10 mouse cellular contexts compared by ENCODE assay signal in genomic region chr11:96345893-96346806, GRCm38 (mm10). TPM values are rescaled to one million over a fixed set of nuclear protein-coding genes. Genes with fewer than 3 reads are reported as not detected.
DNase-seq lines count a peak whose midpoint lies in the region; ATAC-seq and TF ChIP-seq lines count a peak whose summit lies in the region.
"Had no signal": no experiment of that assay in that cellular context is flagged by ENCODE, and none has a peak within 500 bp of the region (broad histone marks: within the 10 kb centered on the region; RNA-seq: fewer than 3 reads in every experiment).

No protein-coding gene starts in this region.

- no peak for TF ChIP-seq EP300 in lung, postnatal 0 days (IDR thresholded peaks at IDR 0.05)

- no peaks in the 10 kb centered on the region for H3K9me3 ChIP-seq in lung, postnatal 0 days (ENCODE audit: low read length)
- H3K9me3 ChIP-seq in heart, embryonic 16.5 days (replicated peaks; ENCODE audit: control insufficient read depth, low read length) = no peaks in the 10 kb centered on the region
- no peaks in the 10 kb centered on the region for H3K9me3 ChIP-seq in stomach, embryonic 14.5 days (ENCODE audit: control insufficient read depth, low read depth, low read length)

- ATAC-seq in lung, postnatal 0 days = 0 out of 2 replicates have a peak, but pooled peaks have one; percentile 5
- ATAC-seq in heart, embryonic 16.5 days (replicated peaks; ENCODE audit: extremely low read depth, insufficient read depth, low FRiP score) = no peak
- no peak for ATAC-seq in stomach, embryonic 14.5 days (ENCODE audit: insufficient number of reproducible peaks, insufficient read depth, low FRiP score, low read depth)

- no peaks in the 10 kb centered on the region for H3K36me3 ChIP-seq in lung, postnatal 0 days (ENCODE audit: insufficient read depth, low read length)
- H3K36me3 ChIP-seq in heart, embryonic 16.5 days (ENCODE audit: control insufficient read depth, insufficient read depth) = no peaks in the 10 kb centered on the region
- H3K36me3 ChIP-seq in stomach, embryonic 14.5 days (ENCODE audit: control insufficient read depth, insufficient read depth, low read length) = peaks cover 8% of the 10 kb centered on the region; the same call in 1 of the 2 replicates

- peak overlapping the region; percentile 63 for H3K4me2 ChIP-seq in lung, postnatal 0 days (replicated peaks; ENCODE audit: low read depth, low read length)
- peak overlapping the region; percentile 71 for H3K4me2 ChIP-seq in heart, embryonic 16.5 days (ENCODE audit: low read depth, low read length)
- H3K4me2 ChIP-seq in stomach, embryonic 14.5 days (replicated peaks; ENCODE audit: low read depth, low read length) = peak overlapping the region; percentile 78

- peak; percentile 42 for TF ChIP-seq CTCF in lung, postnatal 0 days (IDR thresholded peaks at IDR 0.05)

- peaks cover 18% of the 10 kb centered on the region; the same call in 1 of the 2 replicates for H3K27me3 ChIP-seq in lung, postnatal 0 days (replicated peaks; ENCODE audit: insufficient read depth, low read length)
- peaks cover 86% of the 10 kb centered on the region for H3K27me3 ChIP-seq in heart, embryonic 16.5 days (ENCODE audit: control insufficient read depth, insufficient read depth, low read length)
- 0 out of 2 replicates have a peak, but pooled peaks cover 3% of the 10 kb centered on the region for H3K27me3 ChIP-seq in stomach, embryonic 14.5 days (ENCODE audit: control insufficient read depth, insufficient read depth, low read length)

- H3K27ac ChIP-seq in lung, postnatal 0 days (ENCODE audit: low read length) = peak overlapping the region; percentile 84
- H3K27ac ChIP-seq in heart, embryonic 16.5 days (ENCODE audit: low read length) = peak overlapping the region; percentile 21
- H3K27ac ChIP-seq in stomach, embryonic 14.5 days (ENCODE audit: low read length) = peak overlapping the region; percentile 100

- H3K4me1 ChIP-seq in lung, postnatal 0 days (ENCODE audit: insufficient read depth, low read depth, low read length) = peaks cover 3% of the 10 kb centered on the region; the same call in 1 of the 2 replicates
- peaks cover 5% of the 10 kb centered on the region for H3K4me1 ChIP-seq in heart, embryonic 16.5 days (ENCODE audit: control insufficient read depth, insufficient read depth, low read length)
- peaks cover 53% of the 10 kb centered on the region for H3K4me1 ChIP-seq in stomach, embryonic 14.5 days (ENCODE audit: control insufficient read depth, insufficient read depth, low read length)

- peak; percentile 15 for DNase-seq in lung, postnatal 0 days (ENCODE audit: low spot score)
- no peak for DNase-seq in lung, postnatal 25 days (ENCODE audit: low spot score)
- DNase-seq in kidney, postnatal 25 days = peak; percentile 79 to 88
- no peak for DNase-seq in right cerebral cortex, postnatal 14 days
- DNase-seq in right cerebral cortex, postnatal 25 days = no peak
- no peak for DNase-seq in left cerebral cortex, adult 11 months (ENCODE audit: low spot score)

- peak overlapping the region; percentile 12; the same call in 1 of the 2 replicates for H3K9ac ChIP-seq in lung, postnatal 0 days (replicated peaks; ENCODE audit: low read depth)
- H3K9ac ChIP-seq in heart, embryonic 16.5 days (ENCODE audit: low read length) = peak overlapping the region; percentile 50
- H3K9ac ChIP-seq in stomach, embryonic 14.5 days (replicated peaks; ENCODE audit: low read depth, low read length) = peak overlapping the region; percentile 31

- WGBS in lung, postnatal 0 days = 12% methylated on average over 37 of the region's 45 CpGs
- 7% methylated on average over 45 of the region's 45 CpGs for WGBS in heart, embryonic 16.5 days
- WGBS in stomach, embryonic 14.5 days = 5% methylated on average over 45 of the region's 45 CpGs

- H3K4me3 ChIP-seq in lung, postnatal 0 days (ENCODE audit: low read depth, low read length) = peak overlapping the region; percentile 30
- H3K4me3 ChIP-seq in heart, embryonic 16.5 days (ENCODE audit: low read length) = peak overlapping the region; percentile 44
- H3K4me3 ChIP-seq in stomach, embryonic 14.5 days (ENCODE audit: low read depth, low read length) = peak overlapping the region; percentile 20
- H3K4me3 ChIP-seq: myocyte had no signal

RNA-seq across cellular contexts. Expression of gene Hoxb2, which starts 4.2 kb away (rescaled TPM):
- 16.5 and 16.9 TPM in 2 replicates for polyA plus RNA-seq in lung, postnatal 0 days (2015; fragmentation: Nextera tagmentation; extraction: Ambion mirVana)
- polyA plus RNA-seq in heart, embryonic 16.5 days (2015; fragmentation: Nextera tagmentation; extraction: Ambion mirVana) = 2.5 and 3.1 TPM in 2 replicates
- polyA plus RNA-seq in stomach, embryonic 14.5 days (2014; fragmentation: Nextera tagmentation; extraction: Ambion mirVana) = 23.1 and 25.9 TPM in 2 replicates
- polyA plus RNA-seq: frontal cortex, adult 2 months; myocyte had no signal

RNA-seq across cellular contexts. Expression of gene Hoxb1, which starts 19.4 kb away (rescaled TPM):
- polyA plus RNA-seq in lung, postnatal 0 days (2015; fragmentation: Nextera tagmentation; extraction: Ambion mirVana) = not detected in 2 replicates
- 0.07 TPM in 1 of 2 replicates, not detected in the other for polyA plus RNA-seq in heart, embryonic 16.5 days (2015; fragmentation: Nextera tagmentation; extraction: Ambion mirVana)
- 0.22 and 0.32 TPM in 2 replicates for polyA plus RNA-seq in stomach, embryonic 14.5 days (2014; fragmentation: Nextera tagmentation; extraction: Ambion mirVana)
- polyA plus RNA-seq: frontal cortex, adult 2 months; myocyte had no signal

RNA-seq across cellular contexts. Expression of gene Hoxb3, which starts 23.0 kb away (rescaled TPM):
- polyA plus RNA-seq in lung, postnatal 0 days (2015; fragmentation: Nextera tagmentation; extraction: Ambion mirVana) = 1.5 and 2.2 TPM in 2 replicates
- 0.24 and 0.79 TPM in 2 replicates for polyA plus RNA-seq in heart, embryonic 16.5 days (2015; fragmentation: Nextera tagmentation; extraction: Ambion mirVana)
- polyA plus RNA-seq in stomach, embryonic 14.5 days (2014; fragmentation: Nextera tagmentation; extraction: Ambion mirVana) = 3.6 and 4.7 TPM in 2 replicates
- polyA plus RNA-seq: frontal cortex, adult 2 months; myocyte had no signal

RNA-seq across cellular contexts. Expression of gene Hoxb4, which starts 28.1 kb away (rescaled TPM):
- 2.6 and 3.0 TPM in 2 replicates for polyA plus RNA-seq in lung, postnatal 0 days (2015; fragmentation: Nextera tagmentation; extraction: Ambion mirVana)
- 0.28 and 0.32 TPM in 2 replicates for polyA plus RNA-seq in heart, embryonic 16.5 days (2015; fragmentation: Nextera tagmentation; extraction: Ambion mirVana)
- polyA plus RNA-seq in stomach, embryonic 14.5 days (2014; fragmentation: Nextera tagmentation; extraction: Ambion mirVana) = 3.5 and 3.7 TPM in 2 replicates
- polyA plus RNA-seq: frontal cortex, adult 2 months; myocyte had no signal

RNA-seq across cellular contexts. Expression of gene Hoxb5, which starts 43.0 kb away (rescaled TPM):
- 16.8 and 17.3 TPM in 2 replicates for polyA plus RNA-seq in lung, postnatal 0 days (2015; fragmentation: Nextera tagmentation; extraction: Ambion mirVana)
- polyA plus RNA-seq in heart, embryonic 16.5 days (2015; fragmentation: Nextera tagmentation; extraction: Ambion mirVana) = 0.76 and 2.8 TPM in 2 replicates
- 21.2 and 23.3 TPM in 2 replicates for polyA plus RNA-seq in stomach, embryonic 14.5 days (2014; fragmentation: Nextera tagmentation; extraction: Ambion mirVana)
- polyA plus RNA-seq: frontal cortex, adult 2 months; myocyte had no signal

Comparison
In these comparisons a context has a peak if more than half of its experiments do, and no peak if none do; other contexts are left out.
1. DNase-seq: peak in lung, postnatal 0 days (single experiment) and kidney, postnatal 25 days (2 of 2); none in lung, postnatal 25 days (single experiment), right cerebral cortex, postnatal 14 days (single experiment), right cerebral cortex, postnatal 25 days (single experiment) and left cerebral cortex, adult 11 months (single experiment).
2. H3K27ac ChIP-seq: peak in every context shown above with its lines; median percentile 100 in stomach, embryonic 14.5 days; 84 in lung, postnatal 0 days; 21 in heart, embryonic 16.5 days.
3. Peak in every context shown above with its lines, with median percentiles within 50 percentile points of each other: H3K4me2 ChIP-seq, H3K4me3 ChIP-seq and H3K9ac ChIP-seq.